Mouse (Mus musculus) midbrain, embryonic 11.5 days (tissue): ENCODE results near the gene Rasl11b. TPM values are rescaled to one million over a fixed set of nuclear protein-coding genes. Genes with fewer than 3 reads are reported as not detected.

ENCODE experiments used
- ATAC-seq: fragments of 200-750 bp; cut with Nextera tagmentation; 2 replicates; pipeline ENCODE4 v1.8.0; 2017; ENCODE audit warnings: moderate TSS enrichment, moderate library complexity; ENCODE audit not compliant: low FRiP score
- DNase-seq: peaks from one replicate; pipeline ENCODE4 v3.0.0; 2015; ENCODE audit warnings: low spot score; ENCODE audit errors: missing footprints
- H3K27ac ChIP-seq: fragments of 300-500 bp; sonication (generic); 2 replicates; pipeline ENCODE4 v1.5.1; 2014; ENCODE audit warnings: low read depth, low read length
- H3K27me3 ChIP-seq: fragments of 300-500 bp; sonication (generic); 2 replicates; pipeline ENCODE4 v1.6.1; 2014; ENCODE audit warnings: mild to moderate bottlenecking, low read length, moderate library complexity, mixed read lengths; ENCODE audit not compliant: control insufficient read depth, insufficient read depth
- H3K36me3 ChIP-seq: fragments of 300-500 bp; sonication (generic); 2 replicates; pipeline ENCODE4 v1.6.1; 2014; ENCODE audit warnings: mild to moderate bottlenecking, low read length, moderate library complexity, mixed read lengths; ENCODE audit not compliant: control insufficient read depth, insufficient read depth
- H3K4me1 ChIP-seq: fragments of 300-500 bp; sonication (generic); 2 replicates; pipeline ENCODE4 v1.6.1; 2014; ENCODE audit warnings: low read length; ENCODE audit not compliant: control insufficient read depth, insufficient read depth
- H3K4me2 ChIP-seq: fragments of 300-500 bp; sonication (generic); 2 replicates; pipeline ENCODE4 v1.6.1; 2014; ENCODE audit warnings: mild to moderate bottlenecking, moderate library complexity
- H3K4me3 ChIP-seq: fragments of 300-500 bp; sonication (generic); 2 replicates; pipeline ENCODE4 v1.5.1; 2014; ENCODE audit warnings: low read depth, low read length
- H3K9ac ChIP-seq: fragments of 300-500 bp; sonication (generic); 2 replicates; pipeline ENCODE4 v1.6.1; 2014; ENCODE audit warnings: low read length
- H3K9me3 ChIP-seq: fragments of 300-500 bp; sonication (generic); 2 replicates; pipeline ENCODE4 v1.6.1; 2016; ENCODE audit warnings: low read length; ENCODE audit not compliant: control insufficient read depth
- WGBS: fragments of 180-500 bp; shearing (Covaris S2); extraction: QIAGEN DNeasy Blood & Tissue Kit; methylation state at CpG from one replicate; pipeline ENCODE4 v1.1.7; 2014; 5-methylcytosine and 5-hydroxymethylcytosine counted together
- polyA plus RNA-seq: library from polyadenylated mRNA; unstranded; fragments of >200 nt; fragmentation: Nextera tagmentation; extraction: Ambion mirVana; gene quantifications from 2 replicates; pipeline ENCODE4 v1.2.1, GENCODE M21; 2014

Rasl11b gene
- polyA plus RNA-seq, 1 experiment from 2014 or later: 29.0 TPM

DNA sequence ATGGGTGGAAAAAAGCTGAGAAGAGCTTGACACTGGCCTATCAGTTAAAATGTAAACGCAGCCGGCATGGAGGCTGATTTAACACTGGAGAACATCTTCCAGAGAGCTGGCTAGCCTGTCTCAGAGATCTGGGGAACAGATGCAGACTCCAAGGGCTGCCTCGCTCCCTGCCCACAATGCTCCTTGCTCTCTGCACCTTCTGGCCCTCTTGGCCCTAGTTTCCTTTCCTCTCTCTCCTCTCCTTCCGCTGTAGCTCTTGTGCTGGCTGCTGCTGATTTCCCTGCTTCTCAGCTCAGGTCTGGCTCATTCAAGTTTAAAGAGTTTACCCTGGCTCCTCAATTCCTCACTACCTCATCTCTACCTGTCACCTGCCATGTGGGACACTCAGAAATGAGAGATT, 14.6 kb downstream of the Rasl11b start:
- no peaks in the 10 kb centered on the region for H3K36me3 ChIP-seq
- WGBS: 86% methylated on average over 4 of the region's 4 CpGs
- no peaks in the 10 kb centered on the region for H3K27me3 ChIP-seq
- DNase-seq (no peak), ATAC-seq (no peak)
- no peaks in the 10 kb centered on the region for H3K9me3 ChIP-seq
- no peak overlapping the region for H3K9ac ChIP-seq
- no peak overlapping the region for H3K4me2 ChIP-seq
- peaks cover 8% of the 10 kb centered on the region for H3K4me1 ChIP-seq
- H3K27ac ChIP-seq: no peak overlapping the region
- H3K4me3 ChIP-seq: no peak overlapping the region

DNA sequence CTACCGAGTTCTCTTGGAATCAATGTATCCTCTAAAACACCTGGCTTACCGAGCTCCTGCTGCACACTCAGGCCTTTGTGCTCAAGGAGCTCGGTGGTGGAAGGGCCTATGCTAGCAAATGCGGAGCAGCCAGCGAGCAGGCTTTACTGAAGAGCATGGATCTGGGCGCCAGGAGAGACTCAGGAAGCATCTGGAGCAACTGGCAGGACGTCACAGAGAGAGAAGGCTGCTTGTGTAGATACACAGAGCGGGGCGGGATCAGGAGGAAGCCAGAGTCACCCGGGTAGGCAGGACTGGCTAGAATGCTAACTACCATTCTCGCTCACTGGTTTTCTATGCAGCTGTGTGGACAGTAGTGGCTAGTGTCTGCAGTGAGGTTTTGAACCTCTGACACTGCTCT, 16.3 kb downstream of the Rasl11b start:
- H3K4me2 ChIP-seq: no peak overlapping the region
- no peak overlapping the region for H3K4me3 ChIP-seq
- H3K4me1 ChIP-seq: peaks cover 12% of the 10 kb centered on the region
- H3K36me3 ChIP-seq: no peaks in the 10 kb centered on the region
- no peaks in the 10 kb centered on the region for H3K27me3 ChIP-seq
- DNase-seq: no peak
- WGBS: 78% methylated on average over 11 of the region's 11 CpGs
- H3K9me3 ChIP-seq: no peaks in the 10 kb centered on the region
- no peak overlapping the region for H3K9ac ChIP-seq
- ATAC-seq: no peak
- no peak overlapping the region for H3K27ac ChIP-seq

DNA sequence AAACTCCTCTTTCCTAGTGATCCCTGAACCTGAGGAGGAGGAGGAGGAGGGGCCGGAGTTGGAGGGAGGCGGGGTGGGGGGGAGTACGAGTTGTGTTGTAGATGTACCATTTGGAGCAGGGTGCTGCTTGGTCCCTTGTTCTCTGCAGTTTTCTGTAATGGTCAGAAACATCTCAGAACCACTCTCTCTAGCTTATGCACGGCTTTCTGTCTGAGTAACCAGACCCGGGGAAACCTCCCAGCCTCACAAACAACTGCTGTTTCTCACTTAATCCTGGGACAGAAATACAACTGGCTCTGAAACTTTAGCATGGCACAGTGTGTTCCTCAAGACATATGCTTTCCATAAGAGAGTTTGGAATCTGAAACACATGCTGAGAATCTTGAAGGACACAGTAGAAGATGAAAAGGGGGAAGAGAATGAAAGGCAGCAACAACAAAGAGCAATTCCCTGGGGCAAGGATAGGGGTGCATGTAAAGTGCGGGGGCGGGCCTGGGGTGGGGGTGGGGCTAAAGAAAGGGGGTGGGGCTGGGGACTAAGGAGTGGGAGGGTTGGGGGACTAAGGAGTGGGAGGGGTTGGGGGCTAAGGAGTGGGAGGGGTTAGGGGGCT, 19.5 kb downstream of the Rasl11b start:
- Histone ChIP-seq H3K27ac (peak overlapping the region; percentile 25), H3K36me3 (no peaks in the 10 kb centered on the region), H3K27me3 (no peaks in the 10 kb centered on the region), H3K4me2 (peak overlapping the region; percentile 32), H3K9ac (no peak overlapping the region; the same call in 1 of the 2 replicates), H3K4me3 (no peak overlapping the region), H3K9me3 (no peaks in the 10 kb centered on the region), H3K4me1 (peaks cover 12% of the 10 kb centered on the region)
- ATAC-seq: peak; percentile 59; the same call in 1 of the 2 replicates
- WGBS: 1% methylated on average over 7 of the region's 7 CpGs
- peak; percentile 92 for DNase-seq

DNA sequence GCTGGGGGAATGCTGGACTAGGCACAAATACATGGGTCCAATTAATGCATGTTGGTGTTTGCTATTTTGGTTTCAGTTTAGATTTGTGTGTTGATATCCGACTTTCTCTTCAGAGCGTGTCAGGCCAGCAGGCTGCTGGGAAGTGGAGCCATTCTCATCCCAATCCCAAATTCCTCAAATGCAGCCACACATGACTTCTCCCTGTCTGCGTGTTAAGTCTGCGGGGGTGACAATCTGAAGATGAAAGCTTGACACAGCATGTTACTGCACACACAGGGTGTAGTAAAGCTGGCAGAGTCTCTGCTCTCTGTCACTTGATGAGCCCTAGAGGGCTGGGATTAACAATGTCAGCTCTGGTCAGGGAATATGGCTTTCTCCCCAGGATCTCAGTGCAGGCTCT, 20.0 kb downstream of the Rasl11b start:
- WGBS: 7% methylated on average over 4 of the region's 4 CpGs
- peak overlapping the region; percentile 29; the same call in 1 of the 2 replicates for H3K4me2 ChIP-seq

DNA sequence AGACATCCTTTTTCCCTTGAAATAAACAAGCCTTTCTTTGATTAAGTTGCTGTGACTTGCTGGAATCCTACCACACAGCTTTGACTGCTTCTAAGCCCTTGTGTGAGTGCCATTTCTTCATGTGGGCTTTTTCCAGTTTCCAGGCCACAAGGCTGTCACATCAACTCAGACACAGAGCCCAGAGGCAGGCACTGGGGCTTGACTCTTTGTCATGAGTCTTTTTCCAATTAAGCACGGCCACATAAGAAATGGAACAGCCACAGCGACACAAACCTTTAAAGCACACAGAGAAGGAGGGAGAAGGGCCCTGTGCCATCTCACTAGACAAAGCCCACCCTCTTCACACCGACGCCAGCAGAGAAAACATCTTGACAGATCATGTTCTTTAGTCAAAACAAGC, 23.4 kb downstream of the Rasl11b start:
- DNase-seq: no peak
- ATAC-seq: no peak

More for the DNA sequence above, 20.0 kb downstream of the Rasl11b start:
- Histone ChIP-seq H3K9ac (no peak overlapping the region), H3K27me3 (no peaks in the 10 kb centered on the region), H3K4me3 (no peak overlapping the region), H3K4me1 (peaks cover 12% of the 10 kb centered on the region), H3K9me3 (no peaks in the 10 kb centered on the region), H3K27ac (0 out of 2 replicates have a peak overlapping the region, but pooled peaks have one; percentile 20), H3K36me3 (no peaks in the 10 kb centered on the region)
- DNase-seq (no peak), ATAC-seq (peak; percentile 69)

DNA sequence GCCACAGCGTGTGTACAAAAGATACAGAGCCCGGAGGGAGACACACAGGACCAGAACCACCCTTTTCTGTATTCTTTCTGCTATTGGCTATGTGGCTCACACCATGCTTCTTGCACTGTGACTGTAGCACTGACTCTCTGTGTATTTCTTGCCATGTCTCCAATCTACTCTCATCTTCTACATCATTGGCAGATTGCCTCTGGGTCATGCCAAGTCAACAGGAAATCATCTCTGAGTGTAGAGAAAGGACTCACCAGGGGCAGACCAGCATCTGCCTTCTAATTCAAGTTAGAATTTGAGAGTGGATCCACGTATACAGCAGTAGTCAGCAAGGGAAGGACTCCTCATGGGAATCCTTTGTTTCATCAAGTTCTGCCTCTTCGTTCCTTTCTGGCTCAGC, 27.5 kb downstream of the Rasl11b start:
- Histone ChIP-seq H3K4me1 (no peaks in the 10 kb centered on the region), H3K27ac (no peak overlapping the region), H3K36me3 (no peaks in the 10 kb centered on the region), H3K9ac (no peak overlapping the region), H3K4me2 (no peak overlapping the region), H3K27me3 (no peaks in the 10 kb centered on the region), H3K4me3 (no peak overlapping the region), H3K9me3 (no peaks in the 10 kb centered on the region)
- 85% methylated on average over 4 of the region's 4 CpGs for WGBS
- no peak for DNase-seq
- ATAC-seq: no peak

More for the DNA sequence above, 23.4 kb downstream of the Rasl11b start:
- no peaks in the 10 kb centered on the region for H3K27me3 ChIP-seq
- H3K4me3 ChIP-seq: no peak overlapping the region
- no peaks in the 10 kb centered on the region for H3K9me3 ChIP-seq
- H3K27ac ChIP-seq: no peak overlapping the region
- H3K4me2 ChIP-seq: no peak overlapping the region
- no peak overlapping the region for H3K9ac ChIP-seq
- 55% methylated on average over 4 of the region's 4 CpGs for WGBS
- H3K4me1 ChIP-seq: peaks cover 12% of the 10 kb centered on the region
- H3K36me3 ChIP-seq: no peaks in the 10 kb centered on the region

DNA sequence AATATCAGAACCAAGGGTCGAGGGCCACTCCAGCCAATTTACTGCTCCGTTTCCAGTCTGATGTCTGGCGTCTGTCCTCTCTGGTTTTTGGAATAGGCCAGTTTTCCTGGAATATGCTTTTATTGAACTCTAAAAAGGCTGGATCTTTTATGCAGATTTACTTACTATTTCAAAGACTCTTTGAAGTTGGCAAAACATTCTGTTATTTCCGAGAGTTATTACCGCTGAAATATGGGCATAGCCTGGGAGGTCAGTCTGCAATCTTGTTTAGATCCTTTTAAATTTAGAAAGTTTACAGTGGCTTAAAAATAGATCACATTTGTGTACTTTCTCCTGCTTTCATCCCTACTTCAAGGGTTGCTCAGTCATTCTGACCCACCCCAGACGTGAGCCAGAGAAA, 29.4 kb downstream of the Rasl11b start:
- Histone ChIP-seq H3K9me3 (no peaks in the 10 kb centered on the region), H3K4me1 (no peaks in the 10 kb centered on the region), H3K27me3 (no peaks in the 10 kb centered on the region), H3K36me3 (no peaks in the 10 kb centered on the region), H3K9ac (no peak overlapping the region), H3K4me2 (no peak overlapping the region), H3K27ac (no peak overlapping the region), H3K4me3 (no peak overlapping the region)
- DNase-seq (no peak), ATAC-seq (no peak)
- WGBS: 93% methylated on average over 6 of the region's 6 CpGs

DNA sequence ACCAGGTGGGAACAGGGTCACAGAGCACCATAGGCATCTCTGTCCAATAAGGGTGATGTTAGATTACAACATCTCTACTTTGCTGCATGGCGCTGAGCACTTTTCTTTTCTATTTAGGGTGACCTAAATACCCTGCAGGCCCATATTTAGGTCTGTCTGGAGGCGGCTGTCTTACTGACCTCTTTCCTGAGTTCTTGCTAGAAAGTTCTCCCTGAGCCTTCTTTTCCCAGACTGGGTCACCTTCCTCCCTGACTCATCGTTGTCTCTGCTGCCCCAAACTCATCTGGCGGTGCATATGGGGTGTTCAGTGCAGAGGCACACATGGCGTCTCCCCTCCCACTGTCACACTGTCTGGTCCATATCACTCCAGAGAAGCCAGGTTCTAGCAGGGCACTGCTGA, 31.1 kb downstream of the Rasl11b start:
- Histone ChIP-seq H3K4me1 (peaks cover 11% of the 10 kb centered on the region), H3K4me3 (no peak overlapping the region), H3K36me3 (no peaks in the 10 kb centered on the region), H3K9ac (no peak overlapping the region), H3K27ac (no peak overlapping the region), H3K9me3 (no peaks in the 10 kb centered on the region), H3K27me3 (no peaks in the 10 kb centered on the region), H3K4me2 (no peak overlapping the region)
- no peak for DNase-seq
- ATAC-seq: no peak
- WGBS: 91% methylated on average over 5 of the region's 5 CpGs

DNA sequence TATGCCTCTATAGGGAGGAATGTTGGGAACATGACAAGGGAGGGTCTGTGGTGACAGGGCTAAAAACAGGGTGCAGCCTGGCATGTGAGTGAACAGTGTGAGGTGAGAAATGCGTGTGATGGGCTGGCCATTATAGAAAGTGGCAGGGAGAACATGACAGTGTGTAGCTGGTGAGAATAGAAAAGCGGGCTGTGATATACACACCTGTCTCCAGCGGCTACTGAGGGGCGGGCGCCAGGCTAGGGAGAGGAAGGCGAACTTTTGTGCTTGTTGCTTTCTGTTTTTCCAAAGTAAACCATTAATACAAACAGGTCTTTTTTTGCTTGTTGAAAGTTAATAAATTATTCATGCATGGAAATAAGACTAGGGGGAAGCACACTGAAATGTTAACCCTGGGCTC, 32.3 kb downstream of the Rasl11b start:
- no peak overlapping the region for H3K27ac ChIP-seq
- H3K4me3 ChIP-seq: no peak overlapping the region
- no peaks in the 10 kb centered on the region for H3K36me3 ChIP-seq
- no peaks in the 10 kb centered on the region for H3K27me3 ChIP-seq
- no peaks in the 10 kb centered on the region for H3K9me3 ChIP-seq
- H3K9ac ChIP-seq: no peak overlapping the region
- ATAC-seq: no peak
- 97% methylated on average over 6 of the region's 6 CpGs for WGBS
- H3K4me1 ChIP-seq: peaks cover 11% of the 10 kb centered on the region
- DNase-seq: no peak
- no peak overlapping the region for H3K4me2 ChIP-seq
